Mouse (Mus musculus): ENCODE measurements around the gene Serinc5. TPM values are rescaled to one million over a fixed set of nuclear protein-coding genes. Genes with fewer than 3 reads are reported as not detected.

Serinc5 gene
- polyA plus RNA-seq, 1 experiment from 2014 or later: 10.4 TPM

DNA sequence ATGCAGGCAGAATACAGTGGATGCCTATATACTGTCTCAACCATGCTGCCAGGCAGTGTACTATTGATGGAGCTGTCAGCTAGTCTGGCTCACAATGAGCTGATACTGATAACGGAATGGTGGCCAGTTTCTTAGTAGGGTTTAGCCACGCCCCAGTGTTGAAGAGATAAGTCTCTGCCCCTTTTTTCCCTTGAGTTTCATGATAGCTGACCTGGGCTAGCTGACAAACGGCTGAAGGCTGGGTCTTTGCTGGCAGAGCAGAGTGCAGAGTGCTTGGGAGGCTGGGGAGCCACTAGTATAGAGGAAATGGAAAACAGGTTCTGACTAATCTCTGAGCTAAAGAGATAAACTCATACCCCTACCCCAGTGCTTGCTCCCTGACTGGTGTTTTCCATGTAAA is 18.6 kb downstream of the Serinc5 start:
- no peaks in the 10 kb centered on the region for H3K9me3 ChIP-seq (ENCODE audit: control insufficient read depth, low read length)
- ATAC-seq (ENCODE audit: low FRiP score) (no peak), DNase-seq (ENCODE audit: low spot score) (no peak)
- no peak overlapping the region for H3K9ac ChIP-seq (ENCODE audit: low read depth, low read length)
- no peaks in the 10 kb centered on the region for H3K4me1 ChIP-seq (replicated peaks; ENCODE audit: control insufficient read depth, insufficient read depth, low read length)
- H3K36me3 ChIP-seq (ENCODE audit: control insufficient read depth, insufficient read depth, low read length): no peaks in the 10 kb centered on the region
- no peak overlapping the region for H3K4me2 ChIP-seq (replicated peaks; ENCODE audit: low read depth, low read length)
- no peak overlapping the region for H3K27ac ChIP-seq (ENCODE audit: low read depth, low read length)
- H3K4me3 ChIP-seq (ENCODE audit: low read depth, low read length): no peak overlapping the region
- H3K27me3 ChIP-seq (ENCODE audit: control insufficient read depth, insufficient read depth, low read length): no peaks in the 10 kb centered on the region
- WGBS: 88% methylated on average over 3 of the region's 3 CpGs

DNA sequence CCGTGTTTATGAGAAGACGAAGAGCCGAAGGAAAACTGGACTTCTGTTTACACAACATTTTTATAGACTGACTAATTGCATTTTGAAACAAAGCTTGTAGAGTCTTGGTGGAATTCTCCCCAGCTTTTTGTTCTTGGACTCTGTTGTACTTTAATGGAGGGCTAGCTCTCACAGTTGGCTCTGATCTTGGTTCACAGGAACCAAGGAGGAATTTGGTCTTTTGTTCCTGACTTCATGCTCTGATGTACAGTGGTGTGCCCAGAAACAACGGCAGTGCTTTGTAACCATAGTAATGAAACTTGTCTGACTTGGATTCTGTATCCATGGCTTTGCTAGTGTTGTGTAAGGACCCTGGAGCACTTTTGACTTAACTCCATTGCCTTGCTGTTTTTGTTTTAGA is 20.6 kb downstream of the Serinc5 start:
- Histone ChIP-seq H3K9ac (ENCODE audit: low read depth, low read length) (no peak overlapping the region), H3K27ac (ENCODE audit: low read depth, low read length) (no peak overlapping the region), H3K4me3 (ENCODE audit: low read depth, low read length) (no peak overlapping the region), H3K9me3 (ENCODE audit: control insufficient read depth, low read length) (no peaks in the 10 kb centered on the region), H3K27me3 (ENCODE audit: control insufficient read depth, insufficient read depth, low read length) (no peaks in the 10 kb centered on the region), H3K36me3 (ENCODE audit: control insufficient read depth, insufficient read depth, low read length) (no peaks in the 10 kb centered on the region), H3K4me2 (replicated peaks; ENCODE audit: low read depth, low read length) (no peak overlapping the region), H3K4me1 (replicated peaks; ENCODE audit: control insufficient read depth, insufficient read depth, low read length) (0 out of 2 replicates have a peak, but pooled peaks cover 6% of the 10 kb centered on the region)
- DNase-seq (ENCODE audit: low spot score) (no peak), ATAC-seq (ENCODE audit: low FRiP score) (no peak)
- 84% methylated on average over 4 of the region's 4 CpGs for WGBS

DNA sequence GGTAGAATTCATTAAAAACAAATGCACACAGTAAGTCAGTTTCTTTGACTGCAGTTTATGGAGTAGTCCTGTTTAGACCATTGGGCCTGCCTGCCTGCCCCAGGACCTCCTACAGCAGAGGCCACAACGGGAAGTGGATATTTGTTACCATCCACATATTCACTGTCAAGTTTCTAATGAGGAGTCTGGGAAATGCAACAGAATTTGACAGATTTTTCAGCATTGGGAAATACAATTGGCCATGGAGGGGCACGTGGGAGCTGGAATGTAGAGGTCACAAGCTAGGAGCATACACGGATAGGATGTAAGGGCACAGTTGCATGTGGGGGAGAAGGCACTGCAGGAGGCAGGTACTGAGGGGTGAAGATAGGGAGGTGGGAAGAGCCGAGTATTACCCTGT is 21.7 kb downstream of the Serinc5 start:
- 41% methylated on average over 4 of the region's 4 CpGs for WGBS
- no peak overlapping the region for H3K4me3 ChIP-seq (ENCODE audit: low read depth, low read length)
- H3K4me1 ChIP-seq (replicated peaks; ENCODE audit: control insufficient read depth, insufficient read depth, low read length): 0 out of 2 replicates have a peak, but pooled peaks cover 6% of the 10 kb centered on the region
- no peaks in the 10 kb centered on the region for H3K36me3 ChIP-seq (ENCODE audit: control insufficient read depth, insufficient read depth, low read length)
- no peak overlapping the region for H3K27ac ChIP-seq (ENCODE audit: low read depth, low read length)
- no peak overlapping the region for H3K9ac ChIP-seq (ENCODE audit: low read depth, low read length)
- ATAC-seq (ENCODE audit: low FRiP score): no peak
- H3K9me3 ChIP-seq (ENCODE audit: control insufficient read depth, low read length): no peaks in the 10 kb centered on the region
- H3K4me2 ChIP-seq (replicated peaks; ENCODE audit: low read depth, low read length): no peak overlapping the region
- H3K27me3 ChIP-seq (ENCODE audit: control insufficient read depth, insufficient read depth, low read length): no peaks in the 10 kb centered on the region
- DNase-seq (ENCODE audit: low spot score): no peak

DNA sequence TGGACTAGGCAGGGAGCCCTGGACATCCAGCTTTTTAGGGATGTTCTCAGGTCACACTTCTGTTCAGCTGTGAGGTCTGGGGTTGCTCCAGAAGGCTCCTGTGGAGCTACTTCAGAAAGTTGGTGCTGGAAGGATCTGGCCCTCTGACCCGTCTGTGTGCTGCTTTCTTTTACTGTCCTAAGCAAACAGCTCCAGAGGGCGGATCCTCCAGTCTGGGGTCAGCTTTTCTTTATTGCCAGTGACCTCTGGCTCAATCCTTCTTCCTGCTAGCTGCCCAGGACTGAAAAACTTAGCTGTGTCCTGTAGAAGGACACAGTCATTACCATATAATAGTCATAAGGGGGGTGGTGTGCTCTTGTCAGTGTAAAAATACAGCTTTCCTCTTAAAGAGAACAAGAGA is 24.1 kb downstream of the Serinc5 start:
- no peaks in the 10 kb centered on the region for H3K9me3 ChIP-seq (ENCODE audit: control insufficient read depth, low read length)
- H3K27ac ChIP-seq (ENCODE audit: low read depth, low read length): no peak overlapping the region
- H3K36me3 ChIP-seq (ENCODE audit: control insufficient read depth, insufficient read depth, low read length): no peaks in the 10 kb centered on the region
- H3K4me2 ChIP-seq (replicated peaks; ENCODE audit: low read depth, low read length): no peak overlapping the region
- no peak for ATAC-seq (ENCODE audit: low FRiP score)
- DNase-seq (ENCODE audit: low spot score): no peak
- no peak overlapping the region for H3K4me3 ChIP-seq (ENCODE audit: low read depth, low read length)
- H3K9ac ChIP-seq (ENCODE audit: low read depth, low read length): no peak overlapping the region
- WGBS: 9% methylated on average over 2 of the region's 2 CpGs
- 0 out of 2 replicates have a peak, but pooled peaks cover 6% of the 10 kb centered on the region for H3K4me1 ChIP-seq (replicated peaks; ENCODE audit: control insufficient read depth, insufficient read depth, low read length)
- H3K27me3 ChIP-seq (ENCODE audit: control insufficient read depth, insufficient read depth, low read length): no peaks in the 10 kb centered on the region

DNA sequence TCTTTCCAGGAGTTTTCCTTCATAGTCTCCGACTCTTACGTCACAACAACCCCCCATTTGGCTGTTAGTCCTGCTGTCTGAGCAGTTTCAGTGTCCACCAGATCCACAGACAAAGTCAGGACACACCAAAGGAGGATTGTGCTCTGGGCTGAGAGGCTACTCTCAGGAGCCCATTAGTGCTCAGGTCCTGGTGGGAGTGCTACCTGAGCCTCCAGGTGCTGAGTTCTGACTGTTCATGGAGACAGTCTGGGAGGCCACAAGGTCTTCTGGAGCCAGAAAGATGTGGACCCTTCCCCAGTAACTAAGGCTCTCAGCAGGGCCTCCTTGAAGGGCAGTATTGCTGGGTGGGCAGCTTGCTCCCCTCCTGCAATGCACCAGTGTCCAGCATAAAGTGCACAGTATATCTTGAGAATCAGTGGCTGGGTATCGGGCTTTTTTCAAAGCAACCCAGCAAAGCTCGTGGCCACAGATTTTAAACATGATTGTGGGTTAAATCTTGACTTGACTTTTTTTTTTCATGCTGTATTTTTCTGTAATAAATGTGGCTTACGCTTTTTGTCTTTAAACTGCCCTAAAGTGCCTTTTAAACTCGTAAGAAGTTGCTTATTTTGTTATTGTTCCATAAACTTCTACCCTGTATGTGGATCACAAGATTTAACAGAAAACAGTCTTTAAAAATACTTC is 25.5 kb downstream of the Serinc5 start:
- 75% methylated on average over 6 of the region's 6 CpGs for WGBS
- Histone ChIP-seq H3K4me1 (replicated peaks; ENCODE audit: control insufficient read depth, insufficient read depth, low read length) (0 out of 2 replicates have a peak, but pooled peaks cover 6% of the 10 kb centered on the region), H3K36me3 (ENCODE audit: control insufficient read depth, insufficient read depth, low read length) (no peaks in the 10 kb centered on the region), H3K4me2 (replicated peaks; ENCODE audit: low read depth, low read length) (no peak overlapping the region), H3K9ac (ENCODE audit: low read depth, low read length) (no peak overlapping the region), H3K9me3 (ENCODE audit: control insufficient read depth, low read length) (no peaks in the 10 kb centered on the region), H3K4me3 (ENCODE audit: low read depth, low read length) (no peak overlapping the region), H3K27me3 (ENCODE audit: control insufficient read depth, insufficient read depth, low read length) (no peaks in the 10 kb centered on the region), H3K27ac (ENCODE audit: low read depth, low read length) (no peak overlapping the region)
- ATAC-seq (ENCODE audit: low FRiP score): no peak
- no peak for DNase-seq (ENCODE audit: low spot score)

DNA sequence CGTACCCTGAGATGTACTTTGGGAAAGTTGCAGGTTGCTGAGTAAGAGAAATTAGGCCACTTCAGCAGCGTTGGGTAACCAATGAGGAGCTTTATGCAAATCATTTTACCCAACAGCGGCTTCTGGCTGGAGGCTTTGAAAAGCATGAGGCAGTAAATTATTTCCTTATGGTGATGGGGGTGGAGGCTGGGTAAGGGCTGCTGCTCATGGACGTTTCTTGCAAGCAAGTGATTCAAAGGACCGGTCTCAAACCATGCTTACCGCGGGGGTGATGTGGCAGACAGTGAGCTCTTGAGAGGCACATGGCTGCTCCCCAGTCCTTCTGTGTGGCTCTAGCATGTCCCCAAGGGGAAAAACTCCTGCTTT is 26.0 kb downstream of the Serinc5 start:
- Histone ChIP-seq H3K4me2 (replicated peaks; ENCODE audit: low read depth, low read length) (no peak overlapping the region), H3K36me3 (ENCODE audit: control insufficient read depth, insufficient read depth, low read length) (no peaks in the 10 kb centered on the region), H3K27ac (ENCODE audit: low read depth, low read length) (no peak overlapping the region), H3K27me3 (ENCODE audit: control insufficient read depth, insufficient read depth, low read length) (no peaks in the 10 kb centered on the region), H3K4me3 (ENCODE audit: low read depth, low read length) (no peak overlapping the region), H3K4me1 (replicated peaks; ENCODE audit: control insufficient read depth, insufficient read depth, low read length) (0 out of 2 replicates have a peak, but pooled peaks cover 6% of the 10 kb centered on the region), H3K9ac (ENCODE audit: low read depth, low read length) (no peak overlapping the region), H3K9me3 (ENCODE audit: control insufficient read depth, low read length) (no peaks in the 10 kb centered on the region)
- WGBS: 5% methylated on average over 7 of the region's 7 CpGs
- ATAC-seq (ENCODE audit: low FRiP score) (peak; percentile 84), DNase-seq (ENCODE audit: low spot score) (peak; percentile 64)

DNA sequence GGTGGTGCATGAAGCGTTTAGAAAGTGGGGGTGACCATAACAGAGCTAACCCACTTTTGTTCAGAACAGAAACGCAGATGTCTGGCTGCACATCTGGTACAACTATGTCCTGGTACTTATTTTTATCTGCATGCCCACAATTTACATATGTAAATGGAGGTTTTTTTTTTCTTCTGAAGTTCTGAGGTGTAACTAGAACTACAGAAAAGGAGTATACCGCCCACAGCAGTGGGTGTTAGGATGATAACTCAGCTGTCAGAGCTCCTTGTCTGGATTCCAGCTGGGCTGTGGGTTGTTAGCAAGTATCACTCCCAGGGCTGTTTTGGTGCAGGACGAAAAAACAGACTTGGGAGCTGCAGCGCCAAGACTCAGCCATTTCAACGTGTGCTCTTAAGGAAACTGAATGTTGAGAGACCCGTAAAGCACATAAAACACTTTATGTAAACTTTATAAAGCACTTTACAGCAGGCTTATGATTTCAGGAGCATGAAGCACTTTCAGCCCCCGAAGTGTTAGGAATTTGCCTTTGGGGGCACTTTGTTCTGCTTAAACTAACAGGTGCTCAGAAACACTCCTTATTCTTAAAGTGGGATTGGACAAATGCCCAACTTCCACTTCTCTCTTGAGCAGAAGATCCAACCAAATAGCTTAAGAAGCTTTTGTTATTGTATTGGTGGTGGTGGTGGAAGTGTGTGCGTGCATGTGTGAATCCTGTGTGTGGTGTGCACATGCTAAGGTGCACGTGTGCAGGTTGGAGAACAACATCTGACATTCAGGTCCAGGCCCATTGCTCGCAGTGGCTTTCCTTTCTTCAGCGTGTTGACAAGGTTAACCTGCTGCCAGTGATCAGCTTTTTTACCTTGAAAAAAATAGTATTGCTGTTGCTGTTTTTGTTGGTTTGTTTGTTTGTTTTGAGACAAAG is 28.5 kb downstream of the Serinc5 start:
- Histone ChIP-seq H3K27me3 (ENCODE audit: control insufficient read depth, insufficient read depth, low read length) (no peaks in the 10 kb centered on the region), H3K36me3 (ENCODE audit: control insufficient read depth, insufficient read depth, low read length) (no peaks in the 10 kb centered on the region), H3K9me3 (ENCODE audit: control insufficient read depth, low read length) (no peaks in the 10 kb centered on the region), H3K4me2 (replicated peaks; ENCODE audit: low read depth, low read length) (no peak overlapping the region), H3K27ac (ENCODE audit: low read depth, low read length) (no peak overlapping the region), H3K4me3 (ENCODE audit: low read depth, low read length) (no peak overlapping the region), H3K4me1 (replicated peaks; ENCODE audit: control insufficient read depth, insufficient read depth, low read length) (0 out of 2 replicates have a peak, but pooled peaks cover 6% of the 10 kb centered on the region), H3K9ac (ENCODE audit: low read depth, low read length) (no peak overlapping the region)
- no peak for DNase-seq (ENCODE audit: low spot score)
- ATAC-seq (ENCODE audit: low FRiP score): no peak
- WGBS: 80% methylated on average over 12 of the region's 12 CpGs

DNA sequence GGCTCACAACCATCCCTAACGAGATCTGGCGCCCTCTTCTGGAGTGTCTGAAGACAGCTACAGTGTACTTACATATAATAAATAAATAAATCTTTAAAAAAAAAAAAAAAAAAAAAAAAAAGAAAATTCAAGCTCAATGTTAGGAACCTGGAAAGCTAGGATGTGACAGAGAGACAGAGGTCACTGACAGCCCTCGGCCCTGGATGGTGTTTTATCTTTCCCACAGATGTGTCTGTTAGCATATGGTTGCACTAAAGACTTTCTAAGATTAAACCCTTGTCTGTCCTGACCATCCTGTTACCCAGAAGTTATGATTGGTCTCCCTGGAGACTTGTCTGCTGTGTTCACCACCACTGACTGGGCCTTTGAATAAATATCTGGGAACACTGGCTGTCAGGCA is 33.3 kb downstream of the Serinc5 start:
- Histone ChIP-seq H3K27me3 (ENCODE audit: control insufficient read depth, insufficient read depth, low read length) (no peaks in the 10 kb centered on the region), H3K9ac (ENCODE audit: low read depth, low read length) (no peak overlapping the region), H3K27ac (ENCODE audit: low read depth, low read length) (no peak overlapping the region), H3K4me3 (ENCODE audit: low read depth, low read length) (no peak overlapping the region), H3K9me3 (ENCODE audit: control insufficient read depth, low read length) (no peaks in the 10 kb centered on the region), H3K4me2 (replicated peaks; ENCODE audit: low read depth, low read length) (no peak overlapping the region), H3K4me1 (replicated peaks; ENCODE audit: control insufficient read depth, insufficient read depth, low read length) (no peaks in the 10 kb centered on the region), H3K36me3 (ENCODE audit: control insufficient read depth, insufficient read depth, low read length) (no peaks in the 10 kb centered on the region)
- ATAC-seq (ENCODE audit: low FRiP score): no peak
- DNase-seq (ENCODE audit: low spot score): no peak
- WGBS: 78% methylated on average over 3 of the region's 3 CpGs

Data from hindbrain, embryonic 11.5 days (tissue).